Mouse (Mus musculus): ENCODE measurements around the gene 6430548M08Rik.
A peak's percentile ranks its signal among the peaks of the same experiment; 100 is the strongest.

Gene 6430548M08Rik

GRCm38 (mm10) chr8:120113758-120114255 is at the start of gene 6430548M08Rik:
TSS of gene 6430548M08Rik (plus strand) at chr8:120114152.
- peak; percentile 100 for DNase-seq (ENCODE audit: low read depth, low spot score)

DNA sequence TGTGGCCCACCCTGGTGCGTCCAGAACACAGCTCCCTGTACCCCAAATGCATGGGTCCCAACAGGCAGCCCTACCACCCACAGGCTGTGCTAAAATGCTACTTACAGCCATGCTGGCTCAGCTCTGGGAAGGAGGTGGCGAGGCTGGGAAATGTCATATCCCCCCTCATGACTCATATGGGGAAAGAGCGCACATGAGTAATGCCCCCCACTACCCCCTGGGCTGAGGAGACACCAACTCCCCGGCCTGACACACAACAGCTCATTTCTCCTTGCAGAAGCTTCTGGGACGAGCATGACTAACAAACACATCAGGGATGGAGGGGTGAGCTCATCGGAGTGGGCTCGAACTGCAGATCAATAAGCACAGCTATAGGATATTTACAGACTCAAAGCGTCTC is 48.3 kb upstream of the 6430548M08Rik start:
- no peak for DNase-seq (ENCODE audit: low read depth, low spot score)

- no peak for DNase-seq (ENCODE audit: low read depth, low spot score)
Observed at GRCm38 (mm10) chr8:120066226-120066625, 47.7 kb upstream of the 6430548M08Rik start.

GRCm38 (mm10) chr8:120067936-120068668 is 45.9 kb upstream of the 6430548M08Rik start:
- no peak for DNase-seq (ENCODE audit: low read depth, low spot score)

- peak; percentile 83 for DNase-seq (ENCODE audit: low read depth, low spot score)
Observed at GRCm38 (mm10) chr8:120071684-120072083, 42.3 kb upstream of the 6430548M08Rik start.

DNA sequence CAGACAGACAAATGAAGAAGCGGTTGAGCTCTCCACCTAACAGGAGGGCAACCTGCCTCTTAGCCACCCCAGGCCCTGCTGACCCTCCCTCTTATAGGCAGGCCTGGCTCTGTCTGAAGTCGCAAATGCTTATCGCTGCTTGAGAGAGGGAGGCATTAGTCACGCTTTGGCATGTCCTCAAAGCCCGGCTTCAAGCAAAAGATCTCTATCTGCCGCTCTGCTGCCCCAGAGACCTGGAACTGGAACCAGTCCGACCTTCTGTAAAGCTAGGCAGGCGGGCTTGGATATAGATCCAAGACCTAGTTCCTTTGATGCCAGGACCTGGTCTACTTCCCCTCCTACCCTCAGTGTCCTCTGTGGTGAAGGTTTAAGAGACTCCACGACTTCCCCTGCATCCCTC is 41.7 kb upstream of the 6430548M08Rik start:
- DNase-seq (ENCODE audit: low read depth, low spot score), result no peak

GRCm38 (mm10) chr8:120072827-120073226 is 41.1 kb upstream of the 6430548M08Rik start:
- DNase-seq (ENCODE audit: low read depth, low spot score), result no peak

GRCm38 (mm10) chr8:120074516-120074915 is 39.4 kb upstream of the 6430548M08Rik start:
- DNase-seq (ENCODE audit: low read depth, low spot score), result no peak

GRCm38 (mm10) chr8:120075347-120075746 is 38.6 kb upstream of the 6430548M08Rik start:
- DNase-seq (ENCODE audit: low read depth, low spot score), result no peak

DNA sequence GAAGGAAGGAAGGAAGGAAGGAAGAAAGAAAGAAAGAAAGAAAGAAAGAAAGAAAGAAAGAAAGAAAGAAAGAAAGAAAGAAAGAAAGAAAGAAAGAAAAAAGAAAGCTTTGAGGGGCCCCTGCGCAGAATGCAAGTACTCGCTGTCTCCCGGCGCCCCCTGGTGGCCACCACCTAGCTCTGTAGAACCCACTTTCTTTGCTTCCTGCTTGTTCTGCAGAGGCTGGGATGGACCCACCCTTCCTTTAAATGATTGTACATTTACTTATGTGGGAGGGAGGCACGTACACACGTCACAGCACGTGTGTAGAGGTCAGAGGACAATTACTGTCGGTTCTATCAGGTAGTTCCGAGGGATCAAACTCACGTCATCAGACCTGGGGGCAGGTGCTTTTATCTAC is 35.9 kb upstream of the 6430548M08Rik start:
- peak; percentile 84 for DNase-seq (ENCODE audit: low read depth, low spot score)

GRCm38 (mm10) chr8:120079361-120079760 is 34.6 kb upstream of the 6430548M08Rik start:
- DNase-seq (ENCODE audit: low read depth, low spot score), result peak; percentile 43

DNA sequence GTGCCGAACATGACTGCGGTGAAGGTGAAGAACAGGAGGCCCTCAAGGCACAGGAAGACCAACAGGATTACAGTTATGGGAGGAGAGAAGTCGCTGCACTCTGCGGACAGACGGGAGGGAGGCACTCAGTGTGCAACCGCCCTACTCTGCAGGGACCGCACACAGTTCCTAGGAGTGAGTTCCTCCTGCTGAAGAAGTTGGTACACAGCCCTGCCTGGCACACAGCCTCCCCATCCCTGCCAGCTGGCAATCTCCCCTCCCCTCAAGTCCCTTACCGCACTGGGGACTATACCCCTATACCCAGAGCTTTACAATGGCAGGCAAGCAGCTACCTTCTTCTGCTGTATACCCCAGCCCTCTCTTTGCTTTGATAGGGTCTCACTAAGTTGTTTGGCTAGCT is 30.7 kb upstream of the 6430548M08Rik start:
- DNase-seq (ENCODE audit: low read depth, low spot score), result no peak

- no peak for DNase-seq (ENCODE audit: low read depth, low spot score)
Observed at GRCm38 (mm10) chr8:120084783-120085182, 29.2 kb upstream of the 6430548M08Rik start.

DNA sequence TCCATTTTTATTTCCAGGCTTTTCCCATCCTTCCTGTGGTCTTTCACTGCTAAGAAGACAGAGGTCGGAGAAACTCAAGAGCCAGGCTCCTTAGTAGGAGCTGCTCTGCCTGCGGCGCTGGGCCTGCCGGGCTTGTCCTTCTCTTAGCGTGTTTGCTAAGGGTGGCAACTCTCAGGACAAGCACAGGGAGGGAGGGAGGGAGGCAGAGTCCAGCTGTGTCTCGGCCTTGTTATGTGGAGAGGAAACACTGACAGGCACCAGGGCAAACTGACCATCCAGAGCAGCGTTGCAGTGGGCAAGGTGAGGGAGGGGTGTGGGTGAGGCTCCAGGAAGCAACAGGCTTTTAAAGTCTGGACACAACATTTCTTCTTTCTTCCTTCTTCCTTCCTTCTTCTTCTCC is 24.4 kb upstream of the 6430548M08Rik start:
- no peak for DNase-seq (ENCODE audit: low read depth, low spot score)

- DNase-seq (ENCODE audit: low read depth, low spot score), result no peak
Observed at GRCm38 (mm10) chr8:120091032-120091431, 22.9 kb upstream of the 6430548M08Rik start.

DNA sequence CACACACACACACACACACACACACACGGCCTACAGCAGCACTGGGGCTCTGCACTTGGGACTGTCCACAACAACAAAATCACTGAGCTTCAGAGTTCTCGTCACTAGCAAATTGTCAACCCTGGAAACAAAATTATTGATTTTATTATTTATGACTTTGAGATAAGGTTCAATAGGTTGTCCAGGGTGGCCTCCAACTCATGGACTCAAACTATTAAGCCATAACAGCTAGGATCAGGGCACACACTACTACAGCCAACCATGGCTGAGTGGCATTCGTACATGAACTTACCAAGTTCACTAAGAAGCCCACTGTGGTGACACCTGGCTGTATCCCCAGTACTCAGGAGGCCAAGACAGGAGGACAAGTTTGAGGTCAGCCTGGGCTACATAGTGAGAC is 20.8 kb upstream of the 6430548M08Rik start:
- no peak for DNase-seq (ENCODE audit: low read depth, low spot score)

GRCm38 (mm10) chr8:120094801-120095200 is 19.2 kb upstream of the 6430548M08Rik start:
- no peak for DNase-seq (ENCODE audit: low read depth, low spot score)

GRCm38 (mm10) chr8:120096486-120096885 is 17.5 kb upstream of the 6430548M08Rik start:
- peak; percentile 45 for DNase-seq (ENCODE audit: low read depth, low spot score)

- DNase-seq (ENCODE audit: low read depth, low spot score), result peak; percentile 28
Observed at GRCm38 (mm10) chr8:120100388-120101067, 13.4 kb upstream of the 6430548M08Rik start.

- peak; percentile 68 for DNase-seq (ENCODE audit: low read depth, low spot score)
Observed at GRCm38 (mm10) chr8:120101068-120101972, 12.6 kb upstream of the 6430548M08Rik start, which contains the start of gene Zdhhc7. TSS of gene Zdhhc7 (minus strand) at chr8:120101482.

GRCm38 (mm10) chr8:120103916-120104315 is 10.0 kb upstream of the 6430548M08Rik start:
- no peak for DNase-seq (ENCODE audit: low read depth, low spot score)

All from ZHBTc4 (cell line).